Mouse (Mus musculus): ENCODE measurements at regions not wholly inside any gene's neighbourhood (a gene's known extent, or its start where the extent isn't known, plus 50 kb on each side); places are given as distances from the start of the nearest gene placed in this dataset.

GRCm38 (mm10) chr19:52525509-52525908 is 261.4 kb downstream of the Ins1 start:
- Histone ChIP-seq H3K27me3 (no peaks in the 10 kb centered on the region), H3K4me1 (replicated peaks) (no peaks in the 10 kb centered on the region), H3K36me3 (no peaks in the 10 kb centered on the region), H3K27ac (replicated peaks) (no peak overlapping the region), H3K9me3 (no peaks in the 10 kb centered on the region), H3K4me3 (no peak overlapping the region), H3K4me2 (no peak overlapping the region), H3K9ac (no peak overlapping the region)
- 93% methylated on average over 5 of the region's 5 CpGs for WGBS
- no peak for ATAC-seq (ENCODE audit: low FRiP score, low read depth)

- Histone ChIP-seq H3K4me2 (no peak overlapping the region), H3K27ac (replicated peaks) (no peak overlapping the region), H3K9me3 (no peaks in the 10 kb centered on the region), H3K9ac (no peak overlapping the region), H3K27me3 (no peaks in the 10 kb centered on the region), H3K4me3 (no peak overlapping the region), H3K4me1 (replicated peaks) (no peaks in the 10 kb centered on the region), H3K36me3 (no peaks in the 10 kb centered on the region)
- no peak for ATAC-seq (ENCODE audit: low FRiP score, low read depth)
- 65% methylated on average over 4 of the region's 4 CpGs for WGBS
Observed at GRCm38 (mm10) chr19:52503331-52503730, 239.2 kb downstream of the Ins1 start.
